Mouse (Mus musculus) layer of hippocampus, postnatal 25 days (tissue): Measurements from ENCODE around the gene Sox13. TPM values are rescaled to one million over a fixed set of nuclear protein-coding genes. Genes with fewer than 3 reads are reported as not detected.

ENCODE experiments used
- DNase-seq, 2 experiments: peaks; one replicate each; pipeline ENCODE4 v3.0.0; 2022; ENCODE audit warnings: mixed read lengths in 2 of 2, low spot score in 1 of 2; ENCODE audit errors: extremely low spot score in 1 of 2
- total RNA-seq, 2 experiments: library from RNA; stranded (reverse); gene quantifications; 2 replicates each; pipeline ENCODE4 v1.2.3; 2021

Gene Sox13
- total RNA-seq, 2 experiments from 2014 or later, result 7.4 to 9.6 TPM

GRCm38 (mm10) chr1:133406614-133407013 is 17.6 kb downstream of the Sox13 start:
- no peak for DNase-seq

- DNase-seq, result no peak
These were observed 20.2 kb downstream of the Sox13 start for GRCm38 (mm10) chr1:133404005-133404404.

- DNase-seq, result no peak
These were observed 24.0 kb downstream of the Sox13 start for GRCm38 (mm10) chr1:133400014-133400725.

GRCm38 (mm10) chr1:133397483-133398237 is 26.5 kb downstream of the Sox13 start:
- DNase-seq, result no peak

GRCm38 (mm10) chr1:133397094-133397482 is 27.1 kb downstream of the Sox13 start:
- DNase-seq, result no peak

- DNase-seq, result no peak
These were observed 27.5 kb downstream of the Sox13 start for GRCm38 (mm10) chr1:133396693-133397092.

- DNase-seq, result no peak
These were observed 29.5 kb downstream of the Sox13 start for GRCm38 (mm10) chr1:133394702-133395101.

GRCm38 (mm10) chr1:133387539-133388268 is 36.5 kb downstream of the Sox13 start:
- DNase-seq, result no peak

- DNase-seq, result no peak
These were observed 38.0 kb downstream of the Sox13 start for GRCm38 (mm10) chr1:133386209-133386608.

GRCm38 (mm10) chr1:133385506-133385905 is 38.7 kb downstream of the Sox13 start:
- peak in 1 of 2 experiments; percentile 78 for DNase-seq

GRCm38 (mm10) chr1:133383157-133383783 is 40.9 kb downstream of the Sox13 start:
- DNase-seq, result no peak

- no peak for DNase-seq
These were observed 41.5 kb downstream of the Sox13 start for GRCm38 (mm10) chr1:133382552-133383155.

GRCm38 (mm10) chr1:133382008-133382407 is 42.2 kb downstream of the Sox13 start:
- no peak for DNase-seq

- peak in 1 of 2 experiments; percentile 48 for DNase-seq
These were observed 43.7 kb downstream of the Sox13 start for GRCm38 (mm10) chr1:133380347-133381065.

- DNase-seq, result no peak
These were observed 44.2 kb downstream of the Sox13 start for GRCm38 (mm10) chr1:133379986-133380320.

GRCm38 (mm10) chr1:133379254-133379985 is 44.8 kb downstream of the Sox13 start:
- no peak for DNase-seq

- DNase-seq, result no peak
These were observed 46.6 kb downstream of the Sox13 start for GRCm38 (mm10) chr1:133377547-133377946.

- no peak for DNase-seq
These were observed 48.4 kb downstream of the Sox13 start for GRCm38 (mm10) chr1:133375696-133376346.

- DNase-seq, result no peak
These were observed 52.1 kb downstream of the Sox13 start for GRCm38 (mm10) chr1:133372113-133372512.
